Mouse (Mus musculus) kidney, adult 2 months (tissue): ENCODE measurements around the gene Sos2.

ENCODE experiments used
- CTCF ChIP-seq: fragments of 200-500 bp; conservative IDR thresholded peaks from 2 replicates; pipeline ENCODE4 v1.5.1; 2011; ENCODE audit warnings: low read depth, mild to moderate bottlenecking, control low read depth, low read length, moderate library complexity, mixed read lengths; ENCODE audit not compliant: insufficient read depth, insufficient read length
- POLR2A ChIP-seq: fragments of 200-500 bp; IDR thresholded peaks from one replicate; pipeline ENCODE4 v1.6.1; 2011; ENCODE audit warnings: low read depth, low read length, control low read depth

DNA sequence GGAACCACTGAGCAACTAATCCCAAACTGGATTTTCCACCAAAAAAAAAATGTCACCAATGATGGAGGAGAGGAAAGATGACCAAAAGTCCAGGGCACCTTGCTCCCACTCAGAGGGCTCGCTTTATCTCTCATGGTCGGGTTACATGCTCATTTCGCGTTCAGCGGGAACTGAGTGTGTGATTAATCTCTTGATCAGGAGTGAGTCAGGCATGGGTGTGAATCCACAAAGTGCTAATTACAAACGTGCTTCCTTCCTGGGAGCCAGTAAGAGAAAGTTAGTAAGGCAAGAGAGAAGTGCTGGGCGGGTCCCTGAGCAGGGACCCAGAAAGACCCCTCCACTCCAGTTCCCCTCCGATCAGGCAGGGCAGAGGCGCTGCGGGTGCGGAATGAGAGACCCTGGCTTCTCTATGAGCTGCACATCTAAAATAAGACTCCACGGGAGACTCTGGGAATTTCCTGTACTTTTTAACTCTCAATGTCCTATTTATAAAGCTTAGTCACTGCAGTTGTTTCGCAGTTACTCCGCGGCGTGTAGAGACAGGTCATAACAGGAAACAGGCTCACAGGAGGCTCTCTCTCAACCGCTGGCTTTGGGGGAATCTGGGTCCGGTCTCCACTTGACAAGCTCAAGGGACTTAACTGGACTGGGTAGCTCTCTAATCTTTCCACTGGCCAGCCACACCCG lies 143.8 kb downstream of the Sos2 start:
- TF ChIP-seq CTCF: no peak
- no peak for TF ChIP-seq POLR2A
